Mouse (Mus musculus) hindbrain, postnatal 0 days (tissue): ENCODE measurements at regions not wholly inside any gene's neighbourhood (a gene's known extent, or its start where the extent isn't known, plus 50 kb on each side); places are given as distances from the start of the nearest gene placed in this dataset.

Experiments
- ATAC-seq: fragments of 200-750 bp; cut with Nextera tagmentation; 2 replicates; pipeline ENCODE4 v1.8.0; 2017; ENCODE audit warnings: mild to moderate bottlenecking, moderate TSS enrichment, moderate library complexity
- DNase-seq: peaks from one replicate; pipeline ENCODE4 v3.0.0-alpha.2; 2015; ENCODE audit warnings: low spot score
- H3K27ac ChIP-seq: fragments of 300-500 bp; sonication (generic); 2 replicates; pipeline ENCODE4 v1.5.1; 2014; ENCODE audit warnings: mild to moderate bottlenecking
- H3K27me3 ChIP-seq: fragments of 300-500 bp; sonication (generic); 2 replicates; pipeline ENCODE4 v1.6.1; 2014; ENCODE audit warnings: low read length, mixed read lengths; ENCODE audit not compliant: insufficient read depth
- H3K36me3 ChIP-seq: fragments of 300-500 bp; sonication (generic); 2 replicates; pipeline ENCODE4 v1.6.1; 2014; ENCODE audit warnings: low read length, mixed read lengths; ENCODE audit not compliant: insufficient read depth
- H3K4me1 ChIP-seq: fragments of 300-500 bp; sonication (generic); 2 replicates; pipeline ENCODE4 v1.6.1; 2014; ENCODE audit warnings: antibody characterized with exemption, low read length, mixed read lengths; ENCODE audit not compliant: insufficient read depth
- H3K4me2 ChIP-seq: fragments of 300-500 bp; sonication (generic); 2 replicates; pipeline ENCODE4 v1.6.1; 2014; ENCODE audit warnings: low read depth, mild to moderate bottlenecking, low read length, moderate library complexity, mixed read lengths
- H3K4me3 ChIP-seq: fragments of 300-500 bp; sonication (generic); 2 replicates; pipeline ENCODE4 v1.5.1; 2014; ENCODE audit warnings: low read length
- H3K9ac ChIP-seq: fragments of 300-500 bp; sonication (generic); replicated peaks from 2 replicates; pipeline ENCODE4 v1.6.1; 2014; ENCODE audit warnings: mild to moderate bottlenecking, low read length, moderate library complexity, mixed read lengths
- H3K9me3 ChIP-seq: fragments of 300-500 bp; sonication (generic); 2 replicates; pipeline ENCODE4 v1.6.1; 2016; ENCODE audit warnings: low read length, mixed read lengths
- CTCF ChIP-seq: IDR thresholded peaks from 2 replicates; pipeline ENCODE4 v1.5.1; 2016; ENCODE audit warnings: antibody characterized with exemption, control low read depth, low read depth
- whole genome bisulfite sequencing: fragments of 180-500 bp; shearing (Covaris S2); extraction: QIAGEN DNeasy Blood & Tissue Kit; methylation state at CpG from one replicate; pipeline ENCODE4 v1.1.7; 2014; 5-methylcytosine and 5-hydroxymethylcytosine counted together

- Histone ChIP-seq H3K4me1 (no peaks in the 10 kb centered on the region), H3K27ac (no peak overlapping the region), H3K4me3 (no peak overlapping the region), H3K9me3 (no peaks in the 10 kb centered on the region), H3K36me3 (no peaks in the 10 kb centered on the region), H3K9ac (no peak overlapping the region), H3K27me3 (no peaks in the 10 kb centered on the region), H3K4me2 (no peak overlapping the region)
- DNase-seq (no peak), ATAC-seq (no peak)
- TF ChIP-seq CTCF: no peak
- WGBS: 91% methylated on average over 2 of the region's 2 CpGs
Measured at GRCm38 (mm10) chrX:121533360-121533759, 863.8 kb downstream of the Nap1l3 start.

GRCm38 (mm10) chrX:121519830-121520229 lies 877.4 kb downstream of the Nap1l3 start:
- no peaks in the 10 kb centered on the region for H3K4me1 ChIP-seq
- DNase-seq: no peak
- no peak for ATAC-seq
- no peak overlapping the region for H3K9ac ChIP-seq
- no peak overlapping the region for H3K4me3 ChIP-seq
- H3K27ac ChIP-seq: no peak overlapping the region
- TF ChIP-seq CTCF: no peak
- no peak overlapping the region for H3K4me2 ChIP-seq
- no peaks in the 10 kb centered on the region for H3K27me3 ChIP-seq
- no peaks in the 10 kb centered on the region for H3K36me3 ChIP-seq
- H3K9me3 ChIP-seq: no peaks in the 10 kb centered on the region

GRCm38 (mm10) chrX:121497727-121498126 lies 899.5 kb downstream of the Nap1l3 start:
- Histone ChIP-seq H3K4me2 (no peak overlapping the region), H3K27me3 (no peaks in the 10 kb centered on the region), H3K4me3 (no peak overlapping the region), H3K9me3 (no peaks in the 10 kb centered on the region), H3K36me3 (no peaks in the 10 kb centered on the region), H3K4me1 (no peaks in the 10 kb centered on the region), H3K9ac (no peak overlapping the region), H3K27ac (no peak overlapping the region)
- no peak for TF ChIP-seq CTCF
- ATAC-seq (no peak), DNase-seq (peak; percentile 5)
- 23% methylated on average over 2 of the region's 2 CpGs for WGBS

- no peak overlapping the region for H3K9ac ChIP-seq
- no peak for ATAC-seq
- no peak overlapping the region for H3K27ac ChIP-seq
- no peak for DNase-seq
- no peaks in the 10 kb centered on the region for H3K36me3 ChIP-seq
- no peak overlapping the region for H3K4me3 ChIP-seq
- H3K4me1 ChIP-seq: no peaks in the 10 kb centered on the region
- no peaks in the 10 kb centered on the region for H3K27me3 ChIP-seq
- TF ChIP-seq CTCF: no peak
- H3K9me3 ChIP-seq: no peaks in the 10 kb centered on the region
- no peak overlapping the region for H3K4me2 ChIP-seq
Measured at GRCm38 (mm10) chrX:121497219-121497618, 900.0 kb downstream of the Nap1l3 start.

GRCm38 (mm10) chrX:121479402-121479989 lies 917.7 kb downstream of the Nap1l3 start:
- H3K9me3 ChIP-seq: no peaks in the 10 kb centered on the region; the same call in 1 of the 2 replicates
- H3K36me3 ChIP-seq: no peaks in the 10 kb centered on the region
- 30% methylated on average over 4 of the region's 4 CpGs for WGBS
- H3K4me2 ChIP-seq: no peak overlapping the region
- no peak for TF ChIP-seq CTCF
- H3K4me1 ChIP-seq: no peaks in the 10 kb centered on the region
- 0 out of 2 replicates have a peak, but pooled peaks have one; percentile 53 for ATAC-seq
- DNase-seq: peak; percentile 3
- no peak overlapping the region for H3K4me3 ChIP-seq
- H3K27me3 ChIP-seq: no peaks in the 10 kb centered on the region
- H3K9ac ChIP-seq: no peak overlapping the region
- no peak overlapping the region for H3K27ac ChIP-seq

GRCm38 (mm10) chrX:121429078-121429477 lies 968.1 kb downstream of the Nap1l3 start:
- no peak overlapping the region for H3K4me3 ChIP-seq
- no peak for TF ChIP-seq CTCF
- no peak for ATAC-seq
- no peaks in the 10 kb centered on the region for H3K9me3 ChIP-seq
- H3K27ac ChIP-seq: no peak overlapping the region
- H3K9ac ChIP-seq: no peak overlapping the region
- H3K4me2 ChIP-seq: no peak overlapping the region
- WGBS: 82% methylated on average over 6 of the region's 6 CpGs
- H3K27me3 ChIP-seq: no peaks in the 10 kb centered on the region
- no peak for DNase-seq
- no peaks in the 10 kb centered on the region for H3K36me3 ChIP-seq
- H3K4me1 ChIP-seq: no peaks in the 10 kb centered on the region
